Mouse (Mus musculus): ENCODE data around the gene Pirb.
"Not testable (repeated sequence)": the region's sequence is repeated elsewhere in the genome, so short reads cannot be mapped to it uniquely, and the experiment has no call there.

Pirb gene

GRCm38 (mm10) chr7:3720268-3720667, at the start of gene Pirb:
Gene Pirb (minus strand): TSS chr7:3720391.
- in situ Hi-C loops (cut with MboI, MseI) = loop anchor here (10.0 kb wide), 1 partner anchor 205 kb away; no protein-coding TSS in a partner anchor

DNA sequence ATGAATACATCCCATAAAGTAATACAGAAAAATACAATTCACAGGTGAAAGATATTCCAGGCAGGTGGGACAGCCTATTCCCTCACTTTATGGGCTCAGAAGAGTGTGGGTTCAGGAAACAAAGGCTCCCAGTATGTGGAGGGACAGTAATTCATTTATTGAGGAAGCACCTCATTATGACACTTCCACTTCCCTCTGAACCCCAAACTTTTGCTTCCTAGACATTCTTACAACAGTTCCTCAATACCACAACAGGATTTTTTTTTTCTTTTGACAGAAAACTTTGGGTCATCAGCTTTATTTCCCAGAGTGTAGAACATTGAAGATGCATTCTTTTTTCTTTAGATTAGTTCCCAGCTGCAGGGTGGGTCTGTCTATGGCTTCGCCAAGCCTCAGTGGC, 12.5 kb upstream of the Pirb start:
- in situ Hi-C loops (cut with MboI, MseI) = not testable (repeated sequence)

DNA sequence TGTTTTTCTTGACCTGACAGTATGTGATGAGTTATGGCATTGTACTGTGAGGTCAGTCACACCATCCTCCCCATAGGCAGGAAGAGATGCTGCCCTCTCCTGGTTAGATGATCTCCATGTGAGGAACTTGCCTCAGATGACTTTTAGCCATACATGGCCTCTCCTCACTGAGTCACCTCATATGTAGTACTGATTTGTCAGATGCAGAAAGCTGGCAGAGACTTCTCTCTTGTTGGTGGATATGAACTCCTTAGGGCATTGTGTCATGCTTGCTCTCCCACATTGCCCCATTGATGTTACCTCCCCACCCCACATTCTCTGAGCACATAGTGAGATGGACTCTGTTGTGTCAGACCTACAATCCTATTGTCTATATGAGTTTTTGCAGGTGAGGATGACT, 5.3 kb upstream of the Pirb start:
- in situ Hi-C loops (cut with MboI, MseI) = loop anchor here (10.0 kb wide), 1 partner anchor 211 kb away; no protein-coding TSS in a partner anchor

DNA sequence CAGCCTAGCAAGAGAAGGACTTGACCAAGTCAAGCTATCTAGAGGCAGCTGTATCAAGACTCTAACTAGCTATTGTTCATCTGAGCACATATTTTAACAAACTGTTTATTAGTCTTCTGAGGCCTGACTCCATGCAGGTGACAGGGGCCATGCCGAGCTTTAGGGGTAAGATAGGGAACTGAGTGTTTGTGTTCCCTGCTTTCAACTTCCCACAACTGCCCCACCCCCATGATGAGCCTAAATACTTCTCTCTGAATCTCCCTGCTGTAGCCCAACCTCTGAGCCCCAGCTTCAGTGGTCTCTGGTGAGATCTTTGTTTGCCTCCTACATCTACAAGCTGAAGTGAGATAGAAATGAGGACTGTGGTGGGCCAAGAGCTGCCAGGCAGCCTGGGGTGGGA, 4.9 kb downstream of the Pirb start:
- in situ Hi-C loops (cut with MboI, MseI) = loop anchor here (10.0 kb wide), 2 partner anchors 110 to 180 kb away; partner anchors contain the start of genes Gm14548 and Gm15448

- in situ Hi-C loops (cut with MboI, MseI) = loop anchor here (10.0 kb wide), 2 partner anchors 112 to 182 kb away; partner anchors contain the start of genes Gm14548 and Gm15448
These were observed 7.8 kb downstream of the Pirb start for GRCm38 (mm10) chr7:3712264-3712942.

GRCm38 (mm10) chr7:3709000-3709399, 11.2 kb downstream of the Pirb start:
- in situ Hi-C loops (cut with MboI, MseI) = loop anchor here (10.0 kb wide), 1 partner anchor 436 kb away; no protein-coding TSS in a partner anchor

GRCm38 (mm10) chr7:3708447-3708980, 11.7 kb downstream of the Pirb start:
- in situ Hi-C loops (cut with MboI, MseI) = loop anchor here (10.0 kb wide), 1 partner anchor 436 kb away; no protein-coding TSS in a partner anchor

- in situ Hi-C loops (cut with MboI, MseI) = loop anchor here (10.0 kb wide), 1 partner anchor 437 kb away; no protein-coding TSS in a partner anchor
These were observed 12.4 kb downstream of the Pirb start for GRCm38 (mm10) chr7:3707568-3708413.

- in situ Hi-C loops (cut with MboI, MseI) = loop anchor here (10.0 kb wide), 1 partner anchor 438 kb away; no protein-coding TSS in a partner anchor
These were observed 13.2 kb downstream of the Pirb start for GRCm38 (mm10) chr7:3707027-3707426.

DNA sequence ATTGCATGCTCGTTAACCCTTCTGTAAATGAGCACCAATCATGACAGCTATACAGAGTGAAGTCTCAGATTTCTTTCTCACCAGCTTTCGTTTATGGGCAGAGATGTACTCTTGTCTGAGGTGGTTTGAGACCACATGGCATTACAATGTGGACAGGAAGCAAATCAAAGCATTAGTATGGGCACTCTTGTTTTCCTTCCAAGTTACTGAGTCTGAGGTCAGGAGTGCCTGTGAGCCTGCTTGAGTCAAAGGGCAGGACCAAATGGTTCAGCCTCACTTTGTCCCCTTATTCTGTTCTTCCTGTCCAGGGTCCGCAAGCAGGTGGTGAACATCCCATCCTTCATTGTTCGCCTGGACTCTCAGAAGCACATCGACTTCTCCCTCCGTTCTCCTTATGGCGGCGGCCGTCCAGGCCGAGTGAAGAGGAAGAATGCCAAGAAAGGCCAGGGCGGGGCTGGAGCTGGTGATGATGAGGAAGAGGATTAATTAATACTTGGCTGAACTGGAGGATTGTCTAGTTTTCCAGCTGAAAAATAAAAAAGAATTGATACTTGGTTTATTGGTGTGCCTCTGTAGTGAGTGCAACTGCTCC, 13.8 kb downstream of the Pirb start:
- in situ Hi-C loops (cut with MboI, MseI) = loop anchor here (10.0 kb wide), 1 partner anchor 438 kb away; no protein-coding TSS in a partner anchor

GRCm38 (mm10) chr7:3705911-3706310, 14.3 kb downstream of the Pirb start:
- in situ Hi-C loops (cut with MboI, MseI) = loop anchor here (10.0 kb wide), 1 partner anchor 439 kb away; no protein-coding TSS in a partner anchor

DNA sequence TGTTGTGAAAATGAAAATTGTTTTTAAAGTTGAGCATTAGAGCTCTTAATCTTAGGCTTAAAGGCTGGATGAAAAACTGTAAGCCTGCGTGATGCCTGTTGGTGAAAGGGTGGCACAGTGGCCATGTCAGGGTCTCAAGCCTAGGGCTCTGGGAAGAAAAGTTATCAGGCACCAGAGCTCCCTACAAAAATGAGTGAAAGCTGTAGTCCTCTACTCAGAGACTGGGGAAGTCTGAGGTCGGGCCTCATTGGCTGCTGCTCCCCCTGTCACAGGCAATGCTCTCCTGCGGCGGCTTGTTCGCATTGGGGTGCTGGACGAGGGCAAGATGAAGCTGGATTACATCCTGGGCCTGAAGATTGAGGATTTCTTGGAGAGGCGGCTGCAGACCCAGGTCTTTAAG, 14.7 kb downstream of the Pirb start:
- in situ Hi-C loops (cut with MboI, MseI) = loop anchor here (10.0 kb wide), 1 partner anchor 439 kb away; no protein-coding TSS in a partner anchor

DNA sequence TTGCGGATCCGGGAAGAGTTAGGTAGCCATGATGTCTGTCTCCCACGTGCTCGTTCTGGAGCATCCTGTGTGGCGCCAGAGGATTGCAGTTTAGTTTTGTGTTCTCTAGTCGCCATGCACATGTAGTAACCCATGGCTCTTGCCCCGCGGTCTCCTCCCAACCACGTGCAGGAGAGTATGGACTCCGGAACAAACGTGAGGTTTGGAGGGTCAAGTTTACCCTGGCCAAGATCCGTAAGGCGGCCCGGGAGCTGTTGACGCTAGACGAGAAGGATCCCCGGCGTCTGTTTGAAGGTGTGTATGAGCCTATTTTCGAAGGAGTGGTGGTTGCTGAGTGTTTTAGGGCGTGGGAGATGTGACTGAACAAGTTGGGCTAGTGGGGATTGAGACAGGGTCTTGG, 15.7 kb downstream of the Pirb start:
- in situ Hi-C loops (cut with MboI, MseI) = loop anchor here (5.0 to 10.0 kb wide), 2 partner anchors 72 to 440 kb away; no protein-coding TSS in a partner anchor

DNA sequence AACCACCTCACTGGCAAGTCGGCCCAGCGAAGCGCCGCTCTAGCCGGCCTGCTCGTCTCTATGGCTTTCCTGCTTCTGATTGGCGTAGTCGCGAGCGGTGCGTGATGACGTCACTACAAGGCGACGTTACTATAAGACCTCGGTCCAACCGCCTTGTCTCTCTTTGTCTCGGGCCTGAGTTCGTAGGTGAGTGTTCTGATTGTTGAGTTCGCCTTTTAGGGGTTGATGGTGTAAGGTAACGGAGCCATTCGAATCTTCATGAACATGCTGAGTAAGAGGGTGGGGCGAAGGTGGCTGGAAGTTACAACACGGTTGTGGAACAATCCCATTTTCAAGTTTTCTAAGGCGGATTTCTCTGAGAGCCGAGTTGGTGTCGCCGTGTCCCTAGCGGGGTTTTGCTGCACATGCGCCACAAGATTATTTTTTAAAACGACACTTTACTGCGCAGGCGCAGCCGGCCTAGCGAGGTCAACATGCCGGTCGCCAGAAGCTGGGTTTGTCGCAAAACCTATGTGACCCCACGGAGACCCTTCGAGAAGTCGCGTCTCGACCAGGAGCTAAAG, 16.2 kb downstream of the Pirb start, which contains the start of gene Rps9:
Rps9 (plus strand) TSS at position 115 of the 563 bp plus-strand sequence.
- in situ Hi-C loops (cut with MboI, MseI) = loop anchor here (5.0 to 10.0 kb wide), 2 partner anchors 72 to 441 kb away; no protein-coding TSS in a partner anchor

DNA sequence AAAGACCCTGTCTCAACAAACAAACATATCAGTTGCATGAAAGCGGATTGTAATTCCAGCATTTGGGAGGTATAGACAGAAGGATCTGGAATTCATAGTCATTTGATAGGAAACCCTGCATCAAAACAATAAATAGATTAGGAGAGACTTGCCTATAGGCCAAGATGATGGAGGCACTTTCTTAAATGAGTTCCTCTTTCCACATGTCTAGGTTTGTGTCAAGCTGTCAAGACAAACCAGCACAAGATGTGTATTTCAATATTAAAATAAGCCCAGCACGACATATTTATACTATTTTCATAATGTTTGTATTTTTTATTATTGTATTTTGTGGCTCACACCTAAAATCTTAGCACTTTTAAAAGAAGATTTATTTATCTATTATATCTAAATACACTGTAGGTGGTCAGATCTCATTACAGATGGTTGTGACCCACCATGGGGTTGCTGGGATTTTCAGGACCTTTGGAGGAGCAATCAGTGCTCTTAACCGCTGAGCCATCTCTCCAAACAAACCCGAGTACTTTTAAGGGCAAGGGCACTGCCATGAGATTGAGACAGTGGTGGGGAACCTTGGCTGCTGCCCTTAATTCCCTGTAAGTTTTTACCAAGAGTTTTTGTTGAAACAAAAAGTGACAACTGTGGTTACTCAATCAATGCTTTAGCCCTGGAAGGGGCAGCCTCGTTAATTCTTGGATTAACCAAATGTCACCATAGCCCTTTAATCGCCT, 16.9 kb downstream of the Pirb start:
- in situ Hi-C loops (cut with MboI, MseI) = loop anchor here (5.0 to 10.0 kb wide), 2 partner anchors 71 to 441 kb away; no protein-coding TSS in a partner anchor

DNA sequence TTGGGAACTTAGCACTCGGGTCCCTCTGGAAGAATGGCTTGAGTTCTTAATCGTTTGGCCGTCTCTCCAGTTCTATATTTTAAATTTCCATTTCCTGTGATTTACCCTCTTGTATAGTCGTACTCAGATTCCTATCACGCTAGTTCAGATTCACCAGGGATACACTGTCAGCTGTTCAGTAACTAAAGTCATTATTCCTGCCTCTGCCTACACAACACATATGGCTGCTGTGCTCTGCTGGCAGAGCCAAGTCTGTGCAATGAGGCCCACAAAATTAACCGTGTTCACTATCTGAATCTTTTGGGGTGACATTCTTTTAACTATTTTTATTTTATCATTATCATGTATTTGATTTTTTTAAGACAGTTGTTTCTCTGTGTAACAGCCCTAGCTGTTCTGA, 21.7 kb downstream of the Pirb start:
- in situ Hi-C loops (cut with MboI, MseI) = no loop called here

- in situ Hi-C loops (cut with MboI, MseI) = not testable (repeated sequence)
These were observed 25.3 kb downstream of the Pirb start for GRCm38 (mm10) chr7:3694949-3695305.

GRCm38 (mm10) chr7:3694076-3694948, 25.9 kb downstream of the Pirb start:
- in situ Hi-C loops (cut with MboI, MseI) = no loop called here

DNA sequence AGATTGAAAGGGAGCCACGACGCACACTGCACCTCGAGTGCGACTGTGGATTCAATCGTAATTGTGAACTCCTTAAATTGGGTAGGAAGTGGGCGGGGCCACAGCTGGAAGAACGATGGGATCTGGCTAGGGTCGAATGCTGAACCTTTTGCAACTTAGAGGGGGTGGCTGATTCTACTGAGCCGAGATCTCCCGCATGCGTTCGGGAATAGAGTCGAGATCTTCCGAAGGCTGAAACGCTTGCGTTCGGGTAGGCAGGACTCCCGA, 26.4 kb downstream of the Pirb start:
- in situ Hi-C loops (cut with MboI, MseI) = no loop called here

All from regulatory T cell (primary cell).